Mouse (Mus musculus) ES-Bruce4 (cell line): ENCODE measurements around the gene Tspan9. TPM values are rescaled to one million over a fixed set of nuclear protein-coding genes. Genes with fewer than 3 reads are reported as not detected.

ENCODE experiments used
- H3K27ac ChIP-seq: 2 replicates; pipeline ENCODE4 v1.5.1; 2012; ENCODE audit warnings: low read length, inconsistent platforms; ENCODE audit not compliant: insufficient read depth
- H3K27me3 ChIP-seq: 2 replicates; pipeline ENCODE4 v1.6.1; 2012; ENCODE audit warnings: mild to moderate bottlenecking, low read length, inconsistent platforms; ENCODE audit not compliant: control insufficient read depth, poor library complexity, insufficient read depth, severe bottlenecking
- H3K36me3 ChIP-seq: 2 replicates; pipeline ENCODE4 v1.6.1; 2012; ENCODE audit warnings: inconsistent platforms, mild to moderate bottlenecking, low read length, moderate library complexity; ENCODE audit not compliant: control insufficient read depth, poor library complexity, insufficient read depth, severe bottlenecking
- H3K4me1 ChIP-seq: one replicate; pipeline ENCODE4 v1.8.1; 2011; ENCODE audit warnings: low read length; ENCODE audit not compliant: control insufficient read depth, insufficient read depth
- H3K4me3 ChIP-seq: 2 replicates; pipeline ENCODE4 v1.5.1; 2011; ENCODE audit warnings: low read depth, mild to moderate bottlenecking, low read length
- H3K9ac ChIP-seq: 2 replicates; pipeline ENCODE4 v1.6.1; 2012; ENCODE audit warnings: low read depth, mild to moderate bottlenecking, inconsistent platforms; ENCODE audit not compliant: poor library complexity, severe bottlenecking
- H3K9me3 ChIP-seq: replicated peaks from 2 replicates; pipeline ENCODE4 v1.6.1; 2012; ENCODE audit warnings: mild to moderate bottlenecking, low read length, inconsistent platforms; ENCODE audit not compliant: control insufficient read depth, poor library complexity, insufficient read depth, severe bottlenecking
- CTCF ChIP-seq: IDR thresholded peaks from one replicate; pipeline ENCODE4 v1.8.1; 2011; ENCODE audit warnings: low read depth, low read length
- EP300 ChIP-seq: IDR thresholded peaks from 2 replicates; pipeline ENCODE4 v1.6.1; 2011; ENCODE audit warnings: low read depth, low read length; ENCODE audit not compliant: insufficient read depth
- POLR2A ChIP-seq: IDR thresholded peaks from one replicate; pipeline ENCODE4 v1.8.1; 2011; ENCODE audit warnings: low read length; ENCODE audit not compliant: insufficient read depth
- polyA plus RNA-seq: library from polyadenylated mRNA; stranded (reverse); fragments of >200 nt; gene quantifications from 2 replicates; pipeline ENCODE4 v1.2.4, GENCODE M21; 2011; ENCODE audit warnings: low read depth; ENCODE audit not compliant: missing spikeins, insufficient read depth, insufficient read length

The Tspan9 gene
- polyA plus RNA-seq, 1 experiment = 90.5 TPM

DNA sequence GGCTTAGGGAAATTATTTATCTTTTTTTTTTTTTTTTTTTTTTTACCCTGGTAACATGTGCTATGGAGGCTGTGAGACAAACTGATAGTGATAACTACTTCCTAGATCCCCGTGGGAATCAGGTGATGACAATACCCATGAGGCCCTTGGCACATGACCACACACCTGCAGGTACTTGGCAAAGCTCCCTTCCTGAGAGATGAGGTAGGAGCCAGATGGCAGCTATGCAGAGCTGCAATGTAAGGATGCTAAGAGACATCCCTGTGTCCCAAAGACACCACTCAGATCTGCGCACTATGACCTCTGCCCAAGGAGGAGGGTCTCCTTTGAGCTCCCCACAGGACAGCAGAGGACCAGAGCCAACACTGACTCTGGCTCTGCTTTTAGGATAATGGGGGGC, 144.3 kb downstream of the Tspan9 start:
- TF ChIP-seq POLR2A = no peak
- H3K27ac ChIP-seq = no peak overlapping the region
- no peaks in the 10 kb centered on the region for H3K9me3 ChIP-seq
- H3K27me3 ChIP-seq = no peaks in the 10 kb centered on the region
- H3K4me1 ChIP-seq = no peaks in the 10 kb centered on the region
- no peak overlapping the region for H3K4me3 ChIP-seq
- H3K36me3 ChIP-seq = no peaks in the 10 kb centered on the region
- H3K9ac ChIP-seq = no peak overlapping the region

DNA sequence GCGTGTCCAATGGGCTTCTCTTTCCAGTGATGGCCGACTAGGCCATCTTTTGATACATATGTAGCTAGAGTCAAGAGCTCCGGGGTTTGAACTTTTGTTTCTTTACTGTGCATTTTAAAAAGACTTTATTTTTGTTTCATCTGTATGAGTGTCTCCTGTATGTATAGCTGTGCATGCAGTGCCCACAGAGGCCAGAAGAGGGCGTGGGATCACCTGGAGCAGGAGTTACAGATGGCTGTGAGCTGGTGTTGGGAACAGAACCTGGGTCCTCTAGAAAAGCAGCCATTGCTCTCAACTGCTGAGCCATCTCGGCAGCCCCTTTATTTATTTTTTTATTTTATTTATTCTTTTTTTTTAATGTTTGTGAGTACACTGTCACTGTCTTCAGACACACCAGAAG, 146.5 kb downstream of the Tspan9 start:
- Histone ChIP-seq H3K36me3 (no peaks in the 10 kb centered on the region), H3K9ac (no peak overlapping the region), H3K9me3 (no peaks in the 10 kb centered on the region), H3K4me1 (no peaks in the 10 kb centered on the region), H3K4me3 (no peak overlapping the region), H3K27me3 (no peaks in the 10 kb centered on the region), H3K27ac (no peak overlapping the region)
- TF ChIP-seq EP300 (no peak), CTCF (peak; percentile 54)

DNA sequence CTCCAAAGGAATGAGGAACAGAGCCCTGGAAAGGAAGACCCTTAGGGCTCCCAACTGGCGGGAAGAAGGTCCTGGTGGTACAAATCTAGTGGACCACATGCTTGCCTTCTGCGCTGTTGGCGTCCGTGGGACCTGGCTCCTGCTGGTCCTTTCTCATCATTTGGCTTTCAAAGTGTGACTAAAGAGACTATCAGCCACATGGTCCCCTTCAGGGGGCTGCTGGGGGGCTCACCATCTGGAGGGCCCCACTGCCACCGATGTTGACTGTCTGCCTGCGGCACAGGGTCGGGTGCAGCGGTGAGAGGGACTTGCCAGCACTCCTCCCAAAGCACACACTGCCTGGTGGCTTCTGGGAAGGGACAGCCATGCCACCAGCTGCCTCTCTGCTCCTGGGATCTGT, 150.4 kb downstream of the Tspan9 start:
- Histone ChIP-seq H3K4me3 (no peak overlapping the region), H3K4me1 (no peaks in the 10 kb centered on the region), H3K27me3 (no peaks in the 10 kb centered on the region), H3K36me3 (no peaks in the 10 kb centered on the region), H3K27ac (no peak overlapping the region), H3K9ac (no peak overlapping the region), H3K9me3 (no peaks in the 10 kb centered on the region)
- TF ChIP-seq POLR2A (no peak), EP300 (no peak), CTCF (no peak)

DNA sequence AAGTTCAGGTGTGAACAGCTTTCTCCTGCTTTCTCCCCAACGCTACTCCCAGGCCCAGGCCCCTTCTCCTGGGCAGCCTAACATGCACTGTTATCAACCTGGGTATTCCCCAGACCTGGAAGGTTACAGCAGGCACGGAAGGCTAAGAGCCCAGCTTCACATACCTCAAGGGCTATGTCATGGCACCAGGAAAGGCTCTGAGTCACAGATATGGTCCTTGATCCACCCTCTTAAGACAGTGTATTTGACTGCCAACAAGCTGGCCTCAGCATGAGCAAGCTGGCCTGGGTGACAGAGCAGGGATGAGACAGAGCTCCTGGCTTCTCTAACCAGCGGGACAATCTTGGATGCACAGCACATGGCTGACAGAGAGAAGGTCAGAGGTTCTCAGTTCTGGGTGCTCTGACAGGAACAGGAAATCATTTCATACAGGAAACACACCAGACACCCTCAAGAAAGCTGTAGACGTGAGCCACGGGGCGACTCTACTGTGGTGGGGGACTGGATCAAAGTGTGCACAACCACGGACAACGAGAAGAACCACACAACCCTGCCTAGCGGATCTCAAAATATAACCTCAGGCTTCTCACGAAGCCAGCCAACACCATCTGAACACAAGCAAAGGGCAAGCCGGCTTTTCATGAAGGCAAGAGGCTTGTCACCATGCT, 151.8 kb downstream of the Tspan9 start:
- Histone ChIP-seq H3K9ac (no peak overlapping the region), H3K27ac (no peak overlapping the region), H3K4me1 (no peaks in the 10 kb centered on the region), H3K4me3 (no peak overlapping the region), H3K9me3 (no peaks in the 10 kb centered on the region), H3K27me3 (no peaks in the 10 kb centered on the region), H3K36me3 (no peaks in the 10 kb centered on the region)
- no peak for TF ChIP-seq POLR2A
- TF ChIP-seq EP300 = no peak
- TF ChIP-seq CTCF = no peak

DNA sequence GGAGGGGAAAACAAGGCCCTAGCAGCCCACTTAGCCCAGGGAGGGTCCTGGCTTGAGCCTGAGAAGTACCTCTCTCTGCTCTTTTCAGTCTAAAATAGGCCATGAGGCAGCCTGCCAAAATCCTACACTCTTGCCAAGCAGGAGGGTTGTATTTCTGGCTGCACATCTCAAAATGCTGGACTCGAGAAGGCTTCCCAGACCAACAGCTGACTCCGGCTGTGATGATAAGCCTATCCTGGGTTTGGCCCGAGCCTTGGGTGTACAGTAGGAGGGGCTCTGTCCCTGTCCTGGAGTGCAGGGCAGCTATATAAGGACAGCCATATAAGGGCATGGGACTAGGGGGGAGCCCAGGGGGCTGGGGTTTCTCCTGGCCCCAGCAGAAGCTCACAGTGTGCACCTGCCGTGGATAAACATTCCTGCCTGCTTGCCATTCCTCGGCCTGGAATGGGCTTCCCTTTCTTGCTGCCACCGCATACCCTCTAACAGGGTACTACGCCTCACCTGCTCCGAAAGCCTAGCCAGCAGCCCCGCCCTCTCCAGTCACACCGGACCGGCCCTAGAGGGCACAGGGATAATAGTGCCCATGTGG, 153.7 kb downstream of the Tspan9 start:
- H3K27me3 ChIP-seq = no peaks in the 10 kb centered on the region
- no peak for TF ChIP-seq POLR2A
- TF ChIP-seq CTCF = no peak
- TF ChIP-seq EP300 = no peak
- H3K4me3 ChIP-seq = no peak overlapping the region
- no peak overlapping the region for H3K9ac ChIP-seq
- H3K4me1 ChIP-seq = no peaks in the 10 kb centered on the region
- H3K36me3 ChIP-seq = no peaks in the 10 kb centered on the region
- H3K9me3 ChIP-seq = no peaks in the 10 kb centered on the region
- no peak overlapping the region for H3K27ac ChIP-seq

DNA sequence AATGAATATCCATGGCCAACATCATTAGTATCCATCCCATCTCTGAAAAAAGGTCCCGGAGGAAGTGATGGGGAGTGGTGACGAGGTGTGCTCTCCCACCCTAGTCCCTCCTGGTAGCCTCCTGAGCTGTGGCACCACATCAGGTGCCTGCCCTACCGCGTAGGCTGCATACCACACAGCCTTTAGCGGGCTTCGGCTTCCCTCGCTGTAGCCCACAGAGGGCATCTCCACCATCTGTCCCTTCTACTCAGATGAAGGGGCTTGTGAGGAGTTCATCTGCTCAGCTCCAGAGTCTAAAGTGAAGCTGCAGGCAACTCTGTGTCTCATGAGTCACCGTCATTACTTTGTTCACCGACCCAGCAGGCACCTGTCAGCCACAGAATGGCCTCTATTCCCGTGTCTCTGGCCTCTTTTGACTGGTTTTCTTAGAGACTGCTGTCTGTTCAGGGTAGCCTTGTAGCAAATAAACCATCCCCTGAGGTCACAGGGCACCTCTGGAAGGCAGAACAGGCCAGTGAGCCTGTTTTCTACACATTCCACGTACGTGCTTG, 154.4 kb downstream of the Tspan9 start:
- no peaks in the 10 kb centered on the region for H3K36me3 ChIP-seq
- no peaks in the 10 kb centered on the region for H3K27me3 ChIP-seq
- H3K4me1 ChIP-seq = no peaks in the 10 kb centered on the region
- no peak overlapping the region for H3K27ac ChIP-seq
- no peak overlapping the region for H3K9ac ChIP-seq
- H3K4me3 ChIP-seq = no peak overlapping the region
- no peaks in the 10 kb centered on the region for H3K9me3 ChIP-seq
- TF ChIP-seq POLR2A (no peak), CTCF (no peak), EP300 (no peak)
